Mouse (Mus musculus) CD4-positive, CD25-positive, alpha-beta regulatory T cell (primary cell): Measurements from ENCODE around the gene Hpca. TPM values are rescaled to one million over a fixed set of nuclear protein-coding genes. Genes with fewer than 3 reads are reported as not detected.

Experiments used
- polyA plus RNA-seq: library from polyadenylated mRNA; unstranded; fragments of 100-300 nt; shearing (Covaris generic); gene quantifications from one replicate; pipeline ENCODE4 v1.2.1, GENCODE M21; 2017

Hpca gene
- not detected for polyA plus RNA-seq

GRCm38 (mm10) chr4:129121569-129122086 is at the start of gene Hpca:
TSS of gene Hpca (minus strand) at chr4:129122036.

GRCm38 (mm10) chr4:129136579-129137391 is 14.9 kb upstream of the Hpca start, which contains the start of gene Fndc5:
TSS of gene Fndc5 (plus strand) at chr4:129136999.

GRCm38 (mm10) chr4:129105356-129105755 is 16.5 kb downstream of the Hpca start, which contains the start of gene Tmem54:
TSS of gene Tmem54 (plus strand) at chr4:129105548.

Other genes starting within 250 kb of the Hpca start
- gene Trim62, start 238.5 kb downstream of the Hpca start, polyA plus RNA-seq = 12.4 TPM
- gene Azin2, start 159.6 kb downstream of the Hpca start, polyA plus RNA-seq = 0.35 TPM
- gene Ak2, start 130.1 kb downstream of the Hpca start, polyA plus RNA-seq = 141 TPM
- 44.8 TPM for gene Rnf19b, start 63.8 kb downstream of the Hpca start, polyA plus RNA-seq
- not detected for gene Tmem54, start 16.5 kb downstream of the Hpca start, polyA plus RNA-seq
- 0.06 TPM for gene Fndc5, start 15.0 kb upstream of the Hpca start, polyA plus RNA-seq
- gene S100pbp, start 67.7 kb upstream of the Hpca start, polyA plus RNA-seq = 14.3 TPM
- 45.5 TPM for gene Yars, start 67.7 kb upstream of the Hpca start, polyA plus RNA-seq
- 0.56 TPM for gene C77080, start 139.4 kb upstream of the Hpca start, polyA plus RNA-seq
- 0.32 TPM for gene Sync, start 165.6 kb upstream of the Hpca start, polyA plus RNA-seq
- gene Rbbp4, start 213.3 kb upstream of the Hpca start, polyA plus RNA-seq = 328 TPM
- gene Zbtb8os, start 213.7 kb upstream of the Hpca start, polyA plus RNA-seq = 66.5 TPM